11 mouse cellular contexts compared by ENCODE assay signal in the genomic region with DNA sequence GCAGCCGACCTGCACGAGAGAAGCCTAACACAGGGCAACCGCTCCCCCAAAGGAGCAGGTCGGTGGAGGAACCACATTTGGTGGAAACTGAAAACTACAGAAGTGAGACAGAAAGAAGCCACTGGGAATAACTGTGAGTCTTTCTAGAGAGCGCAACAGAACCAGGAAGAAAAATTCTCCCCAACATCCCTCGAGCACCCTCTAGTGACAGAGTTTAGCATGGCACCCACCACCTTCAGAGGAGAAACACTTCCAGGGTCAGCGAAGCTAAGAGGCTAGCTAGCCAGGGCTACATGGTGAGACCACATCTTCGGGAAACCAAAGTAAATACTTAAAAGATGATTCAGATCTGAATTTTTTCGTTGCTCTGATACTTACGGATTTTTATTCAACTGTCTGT. TPM values are rescaled to one million over a fixed set of nuclear protein-coding genes. Genes with fewer than 3 reads are reported as not detected.
DNase-seq lines count a peak whose midpoint lies in the region; ATAC-seq and TF ChIP-seq lines count a peak whose summit lies in the region.
"Had no signal": no experiment of that assay in that cellular context is flagged by ENCODE, and none has a peak within 500 bp of the region (broad histone marks: within the 10 kb centered on the region; RNA-seq: fewer than 3 reads in every experiment).

No protein-coding gene starts in this region.

- H3K36me3 ChIP-seq in kidney, postnatal 0 days (ENCODE audit: insufficient read depth, low read length), result no peaks in the 10 kb centered on the region
- no peaks in the 10 kb centered on the region for H3K36me3 ChIP-seq in kidney, embryonic 15.5 days
- H3K36me3 ChIP-seq in ES-Bruce4 (ENCODE audit: control insufficient read depth, insufficient read depth, low read length, poor library complexity, severe bottlenecking), result no peaks in the 10 kb centered on the region
- no peaks in the 10 kb centered on the region for H3K36me3 ChIP-seq in hindbrain, embryonic 10.5 days
- H3K36me3 ChIP-seq: embryonic facial prominence, embryonic 12.5 days; hindbrain, embryonic 15.5 days; lung, embryonic 15.5 days had no signal

- TF ChIP-seq CTCF in kidney, postnatal 0 days (IDR thresholded peaks at IDR 0.05; ENCODE audit: low read depth), result peak; percentile 51
- TF ChIP-seq CTCF in ES-Bruce4 (IDR thresholded peaks at IDR 0.05; ENCODE audit: low read depth, low read length), result peak; percentile 49

- 80% methylated on average over 10 of the region's 10 CpGs for WGBS in kidney, postnatal 0 days
- 81% methylated on average over 10 of the region's 10 CpGs for WGBS in kidney, embryonic 15.5 days
- WGBS in hindbrain, embryonic 10.5 days, result 80% methylated on average over 10 of the region's 10 CpGs

- no peak overlapping the region for H3K4me3 ChIP-seq in kidney, postnatal 0 days (replicated peaks; ENCODE audit: low read depth, low read length)
- no peak overlapping the region for H3K4me3 ChIP-seq in kidney, embryonic 15.5 days (replicated peaks)
- H3K4me3 ChIP-seq in ES-Bruce4 (ENCODE audit: low read depth, low read length), result no peak overlapping the region
- H3K4me3 ChIP-seq in hindbrain, embryonic 10.5 days, result no peak overlapping the region
- H3K4me3 ChIP-seq: embryonic facial prominence, embryonic 12.5 days; hindbrain, embryonic 15.5 days; lung, embryonic 15.5 days had no signal

- no peak overlapping the region for H3K27ac ChIP-seq in kidney, postnatal 0 days
- no peak overlapping the region for H3K27ac ChIP-seq in kidney, embryonic 15.5 days
- H3K27ac ChIP-seq in ES-Bruce4 (ENCODE audit: insufficient read depth, low read length), result no peak overlapping the region
- no peak overlapping the region for H3K27ac ChIP-seq in hindbrain, embryonic 10.5 days
- H3K27ac ChIP-seq: embryonic facial prominence, embryonic 12.5 days; hindbrain, embryonic 15.5 days; lung, embryonic 15.5 days had no signal

- no peak overlapping the region for H3K4me2 ChIP-seq in kidney, postnatal 0 days (ENCODE audit: low read length)
- H3K4me2 ChIP-seq in kidney, embryonic 15.5 days, result no peak overlapping the region
- H3K4me2 ChIP-seq: embryonic facial prominence, embryonic 12.5 days; hindbrain, embryonic 15.5 days; lung, embryonic 15.5 days had no signal

- no peak for ATAC-seq in kidney, postnatal 0 days (replicated peaks; ENCODE audit: low FRiP score, low read depth)
- ATAC-seq in kidney, embryonic 15.5 days (replicated peaks; ENCODE audit: low FRiP score), result no peak

- no peak for TF ChIP-seq POLR2A in ES-Bruce4 (IDR thresholded peaks at IDR 0.05; ENCODE audit: insufficient read depth, low read length)

- H3K27me3 ChIP-seq in kidney, postnatal 0 days (ENCODE audit: insufficient read depth, low read length), result no peaks in the 10 kb centered on the region
- no peaks in the 10 kb centered on the region for H3K27me3 ChIP-seq in kidney, embryonic 15.5 days
- H3K27me3 ChIP-seq in ES-Bruce4 (ENCODE audit: control insufficient read depth, insufficient read depth, low read length, poor library complexity, severe bottlenecking), result no peaks in the 10 kb centered on the region
- no peaks in the 10 kb centered on the region for H3K27me3 ChIP-seq in hindbrain, embryonic 10.5 days (ENCODE audit: insufficient read depth, poor library complexity, severe bottlenecking)
- H3K27me3 ChIP-seq: embryonic facial prominence, embryonic 12.5 days; hindbrain, embryonic 15.5 days; lung, embryonic 15.5 days had no signal

- no peak for TF ChIP-seq EP300 in ES-Bruce4 (IDR thresholded peaks at IDR 0.05; ENCODE audit: insufficient read depth, low read depth, low read length)

- no peak overlapping the region for H3K9ac ChIP-seq in kidney, postnatal 0 days (ENCODE audit: low read depth, low read length)
- H3K9ac ChIP-seq in kidney, embryonic 15.5 days, result no peak overlapping the region
- H3K9ac ChIP-seq in ES-Bruce4 (ENCODE audit: low read depth, poor library complexity, severe bottlenecking), result no peak overlapping the region
- H3K9ac ChIP-seq: embryonic facial prominence, embryonic 12.5 days; hindbrain, embryonic 15.5 days; lung, embryonic 15.5 days had no signal

- DNase-seq in kidney, postnatal 0 days (ENCODE audit: low spot score), result no peak
- peak; percentile 63 for DNase-seq in 416B (ENCODE audit: low read depth)
- peak; percentile 47 for DNase-seq in layer of hippocampus, postnatal 10 days (ENCODE audit: low spot score in 2 of 2)
- no peak for DNase-seq in natural killer cell, adult 2 months (ENCODE audit: low spot score in 2 of 2)
- DNase-seq in hindbrain, embryonic 10.5 days (ENCODE audit: low spot score), result no peak
- DNase-seq in gastrocnemius, adult 18-20 months (ENCODE audit: low spot score), result no peak

- H3K4me1 ChIP-seq in kidney, postnatal 0 days (replicated peaks; ENCODE audit: insufficient read depth, low read length), result no peaks in the 10 kb centered on the region
- H3K4me1 ChIP-seq in kidney, embryonic 15.5 days, result no peaks in the 10 kb centered on the region
- H3K4me1 ChIP-seq in ES-Bruce4 (ENCODE audit: control insufficient read depth, insufficient read depth, low read length), result no peaks in the 10 kb centered on the region
- H3K4me1 ChIP-seq in hindbrain, embryonic 10.5 days (replicated peaks), result no peaks in the 10 kb centered on the region
- H3K4me1 ChIP-seq: embryonic facial prominence, embryonic 12.5 days; hindbrain, embryonic 15.5 days; lung, embryonic 15.5 days had no signal

- no peaks in the 10 kb centered on the region for H3K9me3 ChIP-seq in kidney, postnatal 0 days (replicated peaks; ENCODE audit: low read length)
- H3K9me3 ChIP-seq in kidney, embryonic 15.5 days (replicated peaks), result no peaks in the 10 kb centered on the region
- H3K9me3 ChIP-seq in ES-Bruce4 (replicated peaks; ENCODE audit: control insufficient read depth, insufficient read depth, low read length, poor library complexity, severe bottlenecking), result no peaks in the 10 kb centered on the region
- H3K9me3 ChIP-seq in hindbrain, embryonic 10.5 days, result no peaks in the 10 kb centered on the region; the same call in 1 of the 2 replicates
- H3K9me3 ChIP-seq: embryonic facial prominence, embryonic 12.5 days; hindbrain, embryonic 15.5 days; lung, embryonic 15.5 days had no signal

RNA-seq across cellular contexts. Expression of gene Atp23, which starts 47.9 kb away (rescaled TPM):
- polyA plus RNA-seq in kidney, postnatal 0 days (2015; fragmentation: Nextera tagmentation; extraction: Ambion mirVana), result 20.5 and 22.6 TPM in 2 replicates
- 18.3 and 19.5 TPM in 2 replicates for polyA plus RNA-seq in kidney, embryonic 15.5 days (2015; fragmentation: Nextera tagmentation; extraction: Ambion mirVana)
- polyA plus RNA-seq in ES-Bruce4 (2011; ENCODE audit: insufficient read depth, insufficient read length, low read depth, missing spikeins), result 10.2 and 14.3 TPM in 2 replicates
- 10 to 100 TPM in 1 of 2 experiments, 1 to 10 TPM in 1; 7.4 to 10.3 TPM for total RNA-seq in layer of hippocampus, postnatal 10 days (2021)
- 15.4 and 19.5 TPM in 2 replicates for polyA plus RNA-seq in hindbrain, embryonic 10.5 days (2016; fragmentation: Nextera tagmentation; extraction: Ambion mirVana)
- total RNA-seq in gastrocnemius, adult 18-20 months (2021), result 1 to 10 TPM; 1.5 to 1.6 TPM

Comparison
In these comparisons a context has a peak if more than half of its experiments do, and no peak if none do; other contexts are left out.
1. DNase-seq: peak in 416B (single experiment) and layer of hippocampus, postnatal 10 days (2 of 2); none in kidney, postnatal 0 days (single experiment), natural killer cell, adult 2 months (0 of 2), hindbrain, embryonic 10.5 days (single experiment) and gastrocnemius, adult 18-20 months (single experiment).